Mouse (Mus musculus) CH12.LX (cell line): ENCODE data around the gene Nek5. TPM values are rescaled to one million over a fixed set of nuclear protein-coding genes. Genes with fewer than 3 reads are reported as not detected.

Source experiments
- DNase-seq: peaks from one replicate; pipeline ENCODE4 v3.0.0-alpha.2; 2013; ENCODE audit errors: extremely low read depth
- H3K27ac ChIP-seq: 2 replicates; pipeline ENCODE4 v1.5.1; 2012; ENCODE audit warnings: low read depth, mild to moderate bottlenecking, control low read depth, moderate library complexity; ENCODE audit not compliant: insufficient read depth
- H3K27me3 ChIP-seq: replicated peaks from 2 replicates; pipeline ENCODE3; 2012; ENCODE audit warnings: inconsistent platforms
- H3K36me3 ChIP-seq, 2 experiments: replicated peaks in 1 of 2; 2 replicates each; pipeline versions ENCODE3 to v1.6.1; 2012; ENCODE audit warnings: inconsistent platforms in 1 of 2, low read length in 1 of 2, mild to moderate bottlenecking in 1 of 2, mixed read lengths in 1 of 2, moderate library complexity in 1 of 2; ENCODE audit not compliant: control insufficient read depth in 1 of 2, insufficient read depth in 1 of 2
- H3K4me1 ChIP-seq, 2 experiments: 2 replicates each; pipeline ENCODE4 v1.6.1; 2012; ENCODE audit warnings: inconsistent platforms in 1 of 2, moderate library complexity in 1 of 2; ENCODE audit not compliant: insufficient read depth in 2 of 2, control insufficient read depth in 1 of 2
- H3K4me2 ChIP-seq: 2 replicates; pipeline ENCODE4 v1.6.1; 2012; ENCODE audit warnings: low read depth, mild to moderate bottlenecking, control low read depth; ENCODE audit not compliant: poor library complexity, insufficient read depth, severe bottlenecking
- H3K4me3 ChIP-seq, 3 experiments: fragments of 150-350 bp in 1 of 3; sonication (generic) in 1 of 3; replicated peaks in 1 of 3; 2 replicates each; pipeline versions ENCODE3 to v1.5.1; 2011 to 2012; ENCODE audit warnings: low read depth in 2 of 3, low read length in 2 of 3, mild to moderate bottlenecking in 2 of 3, moderate library complexity in 2 of 3, control low read depth in 1 of 3, improper control_type of control experiment in 1 of 3, inconsistent platforms in 1 of 3, mixed read lengths in 1 of 3; ENCODE audit not compliant: poor library complexity in 1 of 3
- H3K79me2 ChIP-seq: replicated peaks from 2 replicates; pipeline ENCODE4 v1.6.1; 2012; ENCODE audit warnings: mild to moderate bottlenecking, moderate library complexity; ENCODE audit not compliant: control insufficient read depth, poor library complexity, insufficient read depth, severe bottlenecking; ENCODE audit errors: extremely low read depth
- H3K9ac ChIP-seq: 2 replicates; pipeline ENCODE4 v1.6.1; 2012; ENCODE audit warnings: low read depth, mild to moderate bottlenecking, control low read depth, moderate library complexity; ENCODE audit not compliant: insufficient read depth
- H3K9me3 ChIP-seq: replicated peaks from 2 replicates; pipeline ENCODE3; 2012; ENCODE audit warnings: low read length, inconsistent platforms, mixed read lengths
- CHD2 ChIP-seq: IDR thresholded peaks from 2 replicates; pipeline ENCODE4 v1.6.1; 2011; ENCODE audit warnings: low read length, improper control_type of control experiment
- CTCF ChIP-seq, 2 experiments: IDR thresholded peaks in 1 of 2; conservative IDR thresholded peaks in 1 of 2; 2 replicates each; pipeline ENCODE4 v1.5.1; 2011 to 2012; ENCODE audit warnings: low read depth in 2 of 2, low read length in 2 of 2, improper control_type of control experiment in 1 of 2, inconsistent platforms in 1 of 2, mild to moderate bottlenecking in 1 of 2, moderate library complexity in 1 of 2
- E2F4 ChIP-seq: IDR thresholded peaks from 2 replicates; pipeline ENCODE4 v1.6.1; 2011; ENCODE audit warnings: low read depth, low read length, improper control_type of control experiment; ENCODE audit not compliant: insufficient replicate concordance
- EP300 ChIP-seq: IDR thresholded peaks from 2 replicates; pipeline ENCODE4 v1.6.1; 2011; ENCODE audit warnings: low read length, improper control_type of control experiment
- GABPA ChIP-seq: IDR thresholded peaks from 2 replicates; pipeline ENCODE4 v1.6.1; 2012; ENCODE audit warnings: low read depth, low read length, improper control_type of control experiment, inconsistent platforms; ENCODE audit not compliant: insufficient replicate concordance
- HCFC1 ChIP-seq: IDR thresholded peaks from 2 replicates; pipeline ENCODE4 v1.6.1; 2012; ENCODE audit warnings: low read depth, mild to moderate bottlenecking, inconsistent platforms, low read length, improper control_type of control experiment
- JUN ChIP-seq: IDR thresholded peaks from 2 replicates; pipeline ENCODE4 v1.6.1; 2011; ENCODE audit warnings: low read depth, mild to moderate bottlenecking, low read length, improper control_type of control experiment, moderate library complexity; ENCODE audit not compliant: insufficient read depth
- MEF2A ChIP-seq: IDR thresholded peaks from 2 replicates; pipeline ENCODE4 v1.6.1; 2014; ENCODE audit warnings: low read depth, mild to moderate bottlenecking, inconsistent platforms, low read length, improper control_type of control experiment, borderline replicate concordance
- NELFE ChIP-seq: IDR thresholded peaks from 2 replicates; pipeline ENCODE4 v1.6.1; 2011; ENCODE audit warnings: low read depth, low read length, improper control_type of control experiment
- RAD21 ChIP-seq: IDR thresholded peaks from 2 replicates; pipeline ENCODE4 v1.6.1; 2011; ENCODE audit warnings: low read depth, mild to moderate bottlenecking, low read length, improper control_type of control experiment, moderate library complexity
- SMC3 ChIP-seq: IDR thresholded peaks from 2 replicates; pipeline ENCODE4 v1.6.1; 2011; ENCODE audit warnings: low read depth, low read length, improper control_type of control experiment
- TBP ChIP-seq: conservative IDR thresholded peaks from 2 replicates; pipeline ENCODE4 v1.6.1; 2011; ENCODE audit warnings: low read depth, low read length, improper control_type of control experiment
- ZMIZ1 ChIP-seq: IDR thresholded peaks from 2 replicates; pipeline ENCODE4 v1.6.1; 2012; ENCODE audit warnings: low read depth, mild to moderate bottlenecking, inconsistent platforms, low read length, improper control_type of control experiment
- dilution Hi-C: fragments of 300-500 bp; cut with MboI; formaldehyde crosslinking; loops from 2 replicates; pipeline ENCODE4 v1.14.3; 2020; ENCODE audit warnings: low sequenced_read_pairs; ENCODE audit not compliant: extremely low pct_unique_long_range_greater_than_20kb, extremely low pct_ligation_motif_present
- in situ Hi-C: fragments of 300-500 bp; cut with MboI; formaldehyde crosslinking; loops from 3 replicates; pipeline ENCODE4 v1.14.3; 2019; ENCODE audit warnings: low sequenced_read_pairs, low pct_ligation_motif_present, low pct_unique_long_range_greater_than_20kb, mixed read lengths
- polyA plus RNA-seq: library from polyadenylated mRNA; unstranded; fragments of >175 nt; gene quantifications from 2 replicates; pipeline ENCODE4 v1.2.1, GENCODE M21; 2012; ENCODE audit warnings: low read depth; ENCODE audit not compliant: insufficient read length
- total RNA-seq, 2 experiments: library from RNA; depleted of rRNA; stranded (reverse); fragments of 300-350 nt in 1 of 2; fragments of >200 nt in 1 of 2; gene quantifications; 2 replicates each; pipeline ENCODE4 v1.2.3; 2012 to 2014

Gene Nek5
- total and polyA plus RNA-seq, 3 experiments, result not detected

DNA sequence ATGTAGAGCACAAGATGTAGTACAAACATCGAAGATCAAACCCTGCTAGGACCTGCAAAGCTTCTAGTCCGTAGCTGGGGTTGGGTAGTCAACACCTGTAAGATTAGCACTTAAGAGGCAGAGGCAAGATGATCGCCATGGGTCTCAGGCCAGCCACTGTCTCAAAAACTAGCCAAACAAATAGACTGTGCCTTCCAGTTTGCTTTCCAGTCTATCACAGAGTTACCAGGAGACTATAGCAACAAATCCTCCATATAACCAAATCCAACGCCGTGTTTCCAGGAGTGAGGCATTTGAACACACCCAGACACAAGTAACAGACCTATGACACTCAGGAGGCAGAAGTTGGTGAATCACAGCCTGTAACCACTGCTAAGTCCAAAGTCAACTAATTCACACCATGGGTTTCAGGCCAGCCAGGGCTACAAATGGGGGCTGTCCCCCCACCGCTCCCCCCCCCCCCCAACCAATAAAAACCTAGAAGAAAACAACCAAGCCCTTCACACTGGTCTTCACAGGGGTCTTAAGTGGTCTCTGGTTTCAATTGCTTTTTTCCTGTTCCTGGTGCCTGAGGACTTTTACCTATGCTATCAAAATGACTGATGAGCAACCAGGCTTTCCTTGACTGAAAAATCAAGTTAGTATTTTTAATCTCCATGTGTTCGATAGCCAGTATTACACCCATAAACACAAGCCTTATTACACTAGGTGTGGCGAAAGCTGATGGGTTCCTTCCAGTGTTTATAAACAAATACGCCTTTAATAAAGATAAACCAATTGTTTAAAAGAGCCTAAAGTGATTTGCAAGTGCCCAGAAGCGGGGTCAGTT is 40.6 kb upstream of the Nek5 start:
- Histone ChIP-seq H3K4me3 (peak overlapping the region; percentile 43 to 59 (median 48)), H3K9ac (peak overlapping the region; percentile 75), H3K27ac (no peak overlapping the region), H3K27me3 (no peaks in the 10 kb centered on the region)
- in situ Hi-C loops, result no loop called here
- dilution Hi-C loops, result no loop called here
- no peak for DNase-seq
- TF ChIP-seq GABPA (no peak), ZMIZ1 (no peak)
- TF ChIP-seq, all 38 proteins: peak for 0
- peaks cover 12 to 58% of the 10 kb centered on the region in 2 experiments for H3K36me3 ChIP-seq
- H3K4me1 ChIP-seq, result peaks cover 2 to 6% of the 10 kb centered on the region in 2 experiments; a peak in 1 of 4 replicates
- no peaks in the 10 kb centered on the region for H3K79me2 ChIP-seq
- H3K4me2 ChIP-seq, result peak overlapping the region; percentile 59; the same call in 1 of the 2 replicates
- no peaks in the 10 kb centered on the region for H3K9me3 ChIP-seq

DNA sequence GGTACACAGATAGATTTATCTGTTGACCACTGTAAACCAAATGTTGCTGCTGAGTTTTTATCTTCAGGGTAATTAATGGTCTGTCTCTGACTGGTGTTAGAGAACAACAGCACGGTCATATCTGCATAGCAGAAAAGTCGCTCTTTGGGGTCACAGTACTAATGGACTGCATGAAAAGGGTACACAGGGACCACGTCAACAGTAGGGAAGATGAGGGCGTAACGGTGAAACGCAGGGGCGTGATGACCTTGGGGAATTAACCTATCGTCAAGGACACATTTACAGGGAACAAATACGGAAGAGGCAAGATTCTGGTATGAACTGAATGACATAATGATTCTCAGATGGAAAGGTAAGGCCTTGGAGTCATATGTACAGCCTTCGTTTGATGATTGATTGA is 39.6 kb upstream of the Nek5 start:
- dilution Hi-C loops, result no loop called here

DNA sequence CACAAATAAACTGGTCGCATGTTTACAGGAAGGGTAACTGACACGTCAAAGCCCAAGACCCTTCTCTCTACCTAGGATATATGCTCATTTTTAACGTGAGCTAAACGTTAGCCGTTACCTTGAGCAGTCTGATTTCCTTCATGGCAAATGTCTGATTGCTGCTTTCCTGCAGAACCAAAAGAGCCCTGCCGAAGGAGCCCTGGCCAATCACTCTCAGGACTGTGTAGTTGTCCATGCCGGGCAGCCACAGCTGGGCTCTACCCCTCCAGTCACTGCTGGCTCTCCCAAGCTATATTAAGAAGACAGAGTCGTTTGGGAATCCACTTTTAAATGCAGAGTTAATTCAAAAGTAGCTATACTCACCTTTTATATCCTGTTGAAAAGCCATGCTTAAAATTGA is 37.4 kb upstream of the Nek5 start:
- DNase-seq, result no peak
- peaks cover 5 to 52% of the 10 kb centered on the region in 2 experiments for H3K36me3 ChIP-seq
- H3K79me2 ChIP-seq, result no peaks in the 10 kb centered on the region
- H3K27ac ChIP-seq, result no peak overlapping the region
- in situ Hi-C loops, result no loop called here
- no peak overlapping the region for H3K4me2 ChIP-seq
- no peaks in the 10 kb centered on the region for H3K27me3 ChIP-seq
- TF ChIP-seq TBP (no peak), CHD2 (no peak)
- TF ChIP-seq, all 38 proteins: peak for 0
- dilution Hi-C loops, result no loop called here
- H3K9me3 ChIP-seq, result no peaks in the 10 kb centered on the region
- no peak overlapping the region for H3K4me3 ChIP-seq
- H3K9ac ChIP-seq, result no peak overlapping the region
- peaks cover 2 to 6% of the 10 kb centered on the region in 2 experiments; a peak in 1 of 4 replicates for H3K4me1 ChIP-seq

More for the DNA sequence above, 39.6 kb upstream of the Nek5 start:
- Histone ChIP-seq H3K4me3 (no peak overlapping the region), H3K4me2 (no peak overlapping the region), H3K36me3 (peaks cover 9 to 61% of the 10 kb centered on the region in 2 experiments), H3K9ac (no peak overlapping the region), H3K27me3 (no peaks in the 10 kb centered on the region), H3K9me3 (no peaks in the 10 kb centered on the region), H3K27ac (no peak overlapping the region), H3K79me2 (no peaks in the 10 kb centered on the region), H3K4me1 (peaks cover 2 to 6% of the 10 kb centered on the region in 2 experiments; a peak in 1 of 4 replicates)
- no peak for DNase-seq
- no peak for TF ChIP-seq E2F4
- TF ChIP-seq MEF2A, result no peak
- TF ChIP-seq NELFE, result no peak
- TF ChIP-seq HCFC1, result no peak
- TF ChIP-seq RAD21, result no peak
- TF ChIP-seq CTCF (conservative IDR thresholded peaks at IDR 0.05 in 1 of 2, IDR thresholded peaks at IDR 0.05 in 1 of 2; ENCODE audit: low read depth in 2 of 2, low read length in 2 of 2), result no peak
- no peak for TF ChIP-seq SMC3
- TF ChIP-seq EP300, result no peak
- no peak for TF ChIP-seq GABPA
- TF ChIP-seq JUN, result no peak
- no peak for TF ChIP-seq CHD2
- in situ Hi-C loops, result no loop called here
